Comparison of ENCODE assay signal across 8 mouse cellular contexts in the genomic region with DNA sequence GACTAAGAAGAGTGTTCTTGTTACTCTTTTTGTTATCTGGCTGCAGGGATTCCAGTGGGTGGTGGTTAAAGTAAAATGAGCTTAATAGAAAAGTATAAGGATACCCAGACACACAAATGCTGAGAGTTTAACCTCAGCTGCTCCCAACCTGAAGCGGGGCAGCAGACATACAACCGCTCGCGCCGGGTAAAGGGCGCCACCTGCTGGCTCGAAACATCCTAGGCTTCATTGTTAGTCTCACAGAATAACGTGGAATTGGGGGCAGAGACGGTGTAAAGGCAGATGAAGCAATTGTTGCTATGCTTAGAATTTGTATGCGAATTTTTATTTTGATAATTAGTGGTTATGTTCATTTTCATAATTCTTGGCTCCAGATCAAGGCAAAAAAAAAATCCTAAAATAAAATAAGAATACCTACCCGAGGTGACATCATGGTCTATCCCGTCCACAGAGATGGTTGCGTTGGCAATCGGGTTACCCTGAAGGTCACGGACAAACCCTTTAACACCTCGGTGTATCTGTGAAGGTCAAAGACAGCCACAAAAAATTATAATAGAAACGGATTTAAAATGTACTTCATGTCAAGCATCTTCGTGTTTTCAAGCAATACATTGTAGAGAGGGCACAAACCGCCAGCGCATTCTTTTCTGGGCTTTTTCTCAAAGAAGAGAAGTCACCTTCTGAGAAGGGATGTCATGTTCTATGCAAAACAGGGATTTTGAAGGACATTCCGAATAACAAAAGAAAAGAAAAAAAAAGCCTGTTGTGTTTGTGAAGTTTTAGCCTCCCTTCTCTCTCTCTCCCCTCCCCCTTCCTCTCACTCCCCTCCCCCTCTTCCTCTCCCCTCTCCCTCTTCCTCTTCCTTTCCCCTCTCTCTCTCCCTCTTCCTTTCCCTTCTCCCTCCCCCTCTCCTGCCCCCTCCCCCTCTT.
DNase-seq lines count a peak whose midpoint lies in the region; ATAC-seq lines count a peak whose summit lies in the region.

No protein-coding gene starts in this region.

- H3K4me1 ChIP-seq in intestine, embryonic 14.5 days (replicated peaks; ENCODE audit: control insufficient read depth, insufficient read depth, low read length) = no peaks in the 10 kb centered on the region
- H3K4me1 ChIP-seq in intestine, embryonic 16.5 days (ENCODE audit: control insufficient read depth, insufficient read depth, low read length) = no peaks in the 10 kb centered on the region
- no peaks in the 10 kb centered on the region for H3K4me1 ChIP-seq in intestine, embryonic 15.5 days (replicated peaks)
- H3K4me1 ChIP-seq in midbrain, embryonic 13.5 days (replicated peaks) = no peaks in the 10 kb centered on the region

- intact Hi-C loops in left cerebral cortex, postnatal 14 days (cut with DNase I) = no loop called here

- H3K27ac ChIP-seq in intestine, embryonic 14.5 days (ENCODE audit: low read depth) = no peak overlapping the region
- H3K27ac ChIP-seq in intestine, embryonic 16.5 days (ENCODE audit: low read length) = no peak overlapping the region
- H3K27ac ChIP-seq in intestine, embryonic 15.5 days = no peak overlapping the region
- H3K27ac ChIP-seq in midbrain, embryonic 13.5 days = no peak overlapping the region

- no peaks in the 10 kb centered on the region for H3K27me3 ChIP-seq in intestine, embryonic 14.5 days (replicated peaks; ENCODE audit: control insufficient read depth, insufficient read depth, low read length)
- H3K27me3 ChIP-seq in intestine, embryonic 16.5 days (replicated peaks; ENCODE audit: control insufficient read depth, insufficient read depth, low read length) = no peaks in the 10 kb centered on the region
- no peaks in the 10 kb centered on the region for H3K27me3 ChIP-seq in intestine, embryonic 15.5 days (replicated peaks)
- no peaks in the 10 kb centered on the region for H3K27me3 ChIP-seq in midbrain, embryonic 13.5 days

- no peak overlapping the region for H3K4me3 ChIP-seq in intestine, embryonic 14.5 days (ENCODE audit: low read depth, low read length)
- no peak overlapping the region for H3K4me3 ChIP-seq in intestine, embryonic 16.5 days (ENCODE audit: low read length)
- no peak overlapping the region for H3K4me3 ChIP-seq in intestine, embryonic 15.5 days (replicated peaks)
- no peak overlapping the region for H3K4me3 ChIP-seq in midbrain, embryonic 13.5 days (replicated peaks)

- H3K9ac ChIP-seq in intestine, embryonic 14.5 days (ENCODE audit: low read length) = no peak overlapping the region
- no peak overlapping the region for H3K9ac ChIP-seq in intestine, embryonic 16.5 days (ENCODE audit: low read depth, low read length)
- no peak overlapping the region for H3K9ac ChIP-seq in intestine, embryonic 15.5 days
- H3K9ac ChIP-seq in midbrain, embryonic 13.5 days (replicated peaks) = no peak overlapping the region

- no peak for ATAC-seq in intestine, embryonic 14.5 days (replicated peaks; ENCODE audit: low FRiP score, low TSS enrichment, low read depth)
- no peak for ATAC-seq in intestine, embryonic 16.5 days
- ATAC-seq in intestine, embryonic 15.5 days = peak; percentile 59; the same call in 1 of the 2 replicates
- ATAC-seq in midbrain, embryonic 13.5 days = peak; percentile 44; the same call in 1 of the 2 replicates

- H3K9me3 ChIP-seq in intestine, embryonic 14.5 days (ENCODE audit: control insufficient read depth, low read length) = no peaks in the 10 kb centered on the region
- no peaks in the 10 kb centered on the region for H3K9me3 ChIP-seq in intestine, embryonic 16.5 days (ENCODE audit: control insufficient read depth, low read length)
- H3K9me3 ChIP-seq in intestine, embryonic 15.5 days = no peaks in the 10 kb centered on the region
- H3K9me3 ChIP-seq in midbrain, embryonic 13.5 days = no peaks in the 10 kb centered on the region

- no peak overlapping the region for H3K4me2 ChIP-seq in intestine, embryonic 14.5 days (ENCODE audit: low read length)
- no peak overlapping the region for H3K4me2 ChIP-seq in intestine, embryonic 16.5 days (ENCODE audit: low read depth, low read length)
- no peak overlapping the region for H3K4me2 ChIP-seq in intestine, embryonic 15.5 days (replicated peaks)
- H3K4me2 ChIP-seq in midbrain, embryonic 13.5 days (replicated peaks) = no peak overlapping the region

- H3K36me3 ChIP-seq in intestine, embryonic 14.5 days (ENCODE audit: control insufficient read depth, insufficient read depth, low read length) = peaks cover 11% of the 10 kb centered on the region; the same call in 1 of the 2 replicates
- H3K36me3 ChIP-seq in intestine, embryonic 16.5 days (ENCODE audit: control insufficient read depth, insufficient read depth, low read length) = no peaks in the 10 kb centered on the region
- no peaks in the 10 kb centered on the region for H3K36me3 ChIP-seq in intestine, embryonic 15.5 days
- H3K36me3 ChIP-seq in midbrain, embryonic 13.5 days = peaks cover 50% of the 10 kb centered on the region

- DNase-seq in intestine, embryonic 14.5 days (ENCODE audit: low spot score) = peak; percentile 86
- DNase-seq in cerebellum, adult 8-10 months = peak; percentile 72
- DNase-seq in frontal cortex, postnatal 14 days (ENCODE audit: low spot score in 2 of 2) = peak; percentile 50 to 73
- peak; percentile 85 for DNase-seq in left cerebral cortex, postnatal 14 days (ENCODE audit: low spot score in 2 of 2)
- DNase-seq in spleen, postnatal 4 days (ENCODE audit: low spot score in 2 of 2) = peak; percentile 33 to 73

- WGBS in intestine, embryonic 14.5 days = 45% methylated on average over 21 of the region's 21 CpGs
- 39% methylated on average over 21 of the region's 21 CpGs for WGBS in intestine, embryonic 16.5 days
- 38% methylated on average over 21 of the region's 21 CpGs for WGBS in intestine, embryonic 15.5 days
- WGBS in midbrain, embryonic 13.5 days = 43% methylated on average over 21 of the region's 21 CpGs

Comparison
In these comparisons a context has a peak if more than half of its experiments do, and no peak if none do; other contexts are left out.
1. ATAC-seq: peak in intestine, embryonic 15.5 days (single experiment) and midbrain, embryonic 13.5 days (single experiment); none in intestine, embryonic 14.5 days (single experiment) and intestine, embryonic 16.5 days (single experiment).
2. Peak in every context shown above with its lines, with median percentiles within 50 percentile points of each other: DNase-seq.